Mouse (Mus musculus) kidney, postnatal 36 days (tissue): Measurements from ENCODE around the gene Adarb1.

Experiments used
- DNase-seq, 2 experiments: peaks; one replicate each; pipeline ENCODE4 v3.0.0; 2021 to 2022; ENCODE audit warnings: mixed read lengths in 2 of 2

Gene Adarb1

DNA sequence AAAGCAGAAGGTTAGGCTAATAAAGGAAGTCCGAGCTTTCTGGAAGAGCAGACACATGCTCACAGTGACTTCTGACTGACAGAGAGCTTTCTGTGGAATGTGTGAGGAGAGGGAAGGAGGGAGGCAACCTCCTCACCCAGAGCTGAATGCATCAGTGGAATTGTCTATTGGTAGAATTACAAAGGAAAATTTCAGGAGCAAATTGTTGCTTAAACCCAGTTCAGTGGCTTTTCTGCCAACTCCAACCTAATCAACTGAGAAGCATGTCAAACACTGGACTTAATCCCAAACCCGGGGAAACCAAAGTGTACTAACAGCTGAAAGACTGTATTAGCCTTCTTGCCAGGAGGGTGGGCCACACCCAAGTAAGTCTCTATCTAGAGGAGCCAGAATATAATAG lies 36.9 kb downstream of the Adarb1 start:
- no peak for DNase-seq

DNA sequence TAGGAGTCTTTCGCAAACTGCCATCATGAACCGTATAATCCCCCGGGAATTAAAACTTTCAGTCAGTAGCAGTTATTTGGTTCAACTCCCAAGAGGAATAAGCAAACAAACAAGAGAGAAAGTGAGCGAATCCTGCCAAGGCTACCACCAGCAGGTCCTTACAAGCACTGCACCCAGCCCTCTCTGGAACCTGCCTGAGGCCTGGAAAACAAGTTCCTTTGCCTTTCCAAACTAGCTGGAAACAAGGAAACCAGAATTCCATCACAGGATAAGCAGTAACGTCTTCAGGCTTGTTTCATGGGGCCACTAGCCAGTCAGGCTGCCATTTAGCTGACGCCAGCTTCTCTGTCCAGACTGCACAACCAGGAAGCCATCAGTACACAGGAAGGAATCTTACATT lies 37.4 kb downstream of the Adarb1 start:
- DNase-seq, result peak; percentile 16 to 31

DNA sequence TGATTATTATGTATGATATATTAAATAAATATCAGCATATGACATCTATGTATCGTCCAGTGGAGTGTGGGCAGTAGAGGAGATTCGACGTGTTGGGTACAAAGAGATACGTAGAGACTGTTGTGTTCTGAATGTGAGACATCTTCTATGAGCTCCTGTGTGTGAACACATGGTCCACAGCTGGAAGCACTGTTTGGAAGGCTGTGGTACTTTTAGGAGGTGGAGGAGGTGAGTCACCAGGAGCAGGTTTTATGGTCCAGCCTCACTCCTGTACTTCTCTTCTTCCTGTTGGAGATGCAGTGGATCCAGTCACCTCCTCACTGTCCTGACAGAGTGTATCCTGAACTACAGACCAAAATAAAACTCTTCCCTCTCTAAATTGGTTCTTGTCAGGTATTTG lies 38.9 kb downstream of the Adarb1 start:
- no peak for DNase-seq

DNA sequence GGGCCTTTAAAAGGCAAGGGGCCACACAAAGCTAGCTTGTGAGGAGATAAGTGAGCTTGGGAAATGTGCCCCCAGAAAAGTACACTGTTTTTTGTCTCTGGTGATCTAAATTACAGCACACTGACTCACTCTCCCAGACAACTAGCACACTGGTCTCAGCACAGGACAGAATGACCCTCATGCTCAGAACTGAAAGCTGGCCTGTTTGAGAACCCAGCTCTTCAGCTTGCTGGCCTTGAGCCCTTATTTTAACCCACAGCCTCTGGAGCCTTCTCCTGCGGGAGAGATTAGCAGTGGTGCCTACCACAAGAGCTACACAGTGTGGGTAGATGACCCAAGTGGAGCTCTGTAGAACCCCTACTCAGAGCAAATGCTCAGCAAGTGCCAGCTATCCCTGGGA lies 42.0 kb downstream of the Adarb1 start:
- DNase-seq, result no peak

DNA sequence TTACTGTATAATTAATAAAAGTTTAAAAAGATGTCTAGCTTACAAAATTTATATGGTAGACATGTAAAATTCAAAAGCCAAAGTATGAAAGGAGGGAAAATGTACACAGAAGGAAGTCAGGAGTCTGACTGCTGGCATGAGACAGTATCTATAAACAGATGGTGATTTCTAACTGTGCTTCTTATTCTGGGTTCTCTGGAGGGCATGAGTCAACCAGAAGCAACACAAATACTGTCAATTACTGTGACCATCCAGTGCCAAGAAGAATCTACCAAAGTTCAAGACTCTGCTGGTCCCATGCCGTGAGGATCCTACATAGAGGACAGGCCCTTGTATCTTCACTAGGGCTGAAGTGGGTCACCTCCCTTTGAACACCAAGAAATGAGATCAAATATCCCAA lies 43.1 kb downstream of the Adarb1 start:
- no peak for DNase-seq

DNA sequence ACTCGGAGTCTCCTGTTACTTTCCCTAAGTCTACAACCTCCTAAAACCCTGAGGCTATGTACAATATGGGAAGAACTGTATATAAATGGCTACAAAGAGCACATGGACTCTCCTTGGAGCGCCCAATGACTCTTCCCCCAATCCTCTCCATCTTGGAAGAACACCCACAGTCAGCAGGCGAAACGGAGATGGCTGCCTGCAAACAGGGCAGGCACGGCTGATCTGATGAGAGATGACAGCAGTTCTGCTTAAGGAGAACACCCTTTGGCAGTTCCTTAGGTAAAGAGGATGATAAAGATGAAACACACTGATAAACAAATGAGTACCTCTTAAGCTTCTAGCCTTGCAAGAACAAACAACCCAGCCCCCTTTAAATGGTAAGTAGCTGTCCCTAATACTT lies 43.7 kb downstream of the Adarb1 start:
- DNase-seq, result no peak

DNA sequence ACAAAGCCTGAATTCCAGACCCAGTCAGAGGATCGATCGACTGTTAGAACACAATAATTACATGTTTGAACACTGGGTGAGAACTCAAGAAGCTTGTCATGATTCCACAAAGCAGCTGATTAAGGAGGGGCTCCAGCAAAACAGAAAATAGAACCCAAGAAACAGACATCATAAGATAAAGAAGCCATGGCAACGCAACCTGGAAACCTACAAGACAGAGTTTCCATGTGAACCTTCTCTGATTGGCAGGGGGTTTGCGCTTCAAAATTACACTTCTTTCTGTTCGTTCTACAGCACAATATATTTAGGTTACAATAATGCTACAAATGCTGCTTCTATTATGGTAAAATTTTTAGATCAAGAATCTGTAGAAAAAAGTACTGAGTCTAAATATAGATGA lies 47.9 kb downstream of the Adarb1 start:
- DNase-seq, result no peak

DNA sequence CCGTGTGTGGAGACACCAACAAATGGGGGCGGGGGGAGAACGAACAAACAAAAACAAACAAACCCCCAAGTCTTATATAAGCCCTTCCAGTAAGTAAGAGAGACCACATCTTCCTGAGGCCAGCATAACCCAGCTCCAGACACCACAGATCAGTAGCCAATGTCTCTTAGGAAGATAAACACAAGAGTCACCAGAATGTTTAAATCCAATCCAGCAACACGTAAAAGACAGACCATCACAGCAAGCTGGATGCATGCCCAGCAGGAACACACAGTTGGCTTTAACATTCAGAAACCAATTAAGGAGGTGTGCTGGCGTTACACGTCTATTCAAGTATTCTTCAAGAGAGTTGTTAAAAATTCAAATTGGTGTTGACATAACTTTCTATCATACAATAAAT lies 50.1 kb downstream of the Adarb1 start:
- DNase-seq, result no peak

DNA sequence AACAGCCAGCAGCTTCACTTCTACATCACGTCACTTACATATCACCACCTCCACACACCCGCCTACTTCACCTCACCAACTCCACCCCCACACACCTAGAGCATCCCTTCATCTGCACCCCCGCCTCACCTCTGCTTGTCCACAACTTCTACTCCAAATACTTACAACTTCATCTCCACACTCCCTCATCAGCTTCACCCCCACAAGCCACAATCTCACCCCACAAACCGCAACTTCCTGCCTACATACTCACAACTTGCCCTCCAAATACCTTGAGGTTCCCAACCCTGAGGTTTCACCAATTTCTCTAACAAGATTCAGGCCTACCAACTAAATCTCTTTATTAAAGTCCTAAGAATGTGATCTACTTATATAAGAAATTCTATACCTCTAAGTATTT lies 51.1 kb downstream of the Adarb1 start:
- no peak for DNase-seq

DNA sequence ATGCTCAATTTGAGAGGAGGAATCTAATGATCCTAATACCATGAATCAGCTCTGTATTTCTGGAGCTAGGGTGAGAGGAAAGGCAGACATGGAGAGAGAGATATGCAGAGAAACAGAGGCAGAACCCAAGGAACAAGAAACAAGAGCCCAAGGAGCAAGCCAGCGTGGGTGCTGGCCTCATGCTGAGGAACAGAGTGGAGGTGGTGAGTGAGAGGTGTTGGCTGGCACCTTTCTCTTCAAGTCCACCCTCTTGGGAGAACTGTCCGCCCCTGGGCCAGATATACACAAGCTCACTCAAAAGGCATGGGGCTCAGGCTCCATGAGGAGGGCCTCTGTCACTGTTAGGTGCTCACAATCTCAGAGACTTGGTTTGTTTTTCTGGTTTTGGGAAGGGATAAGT lies 52.9 kb downstream of the Adarb1 start:
- DNase-seq, result no peak

DNA sequence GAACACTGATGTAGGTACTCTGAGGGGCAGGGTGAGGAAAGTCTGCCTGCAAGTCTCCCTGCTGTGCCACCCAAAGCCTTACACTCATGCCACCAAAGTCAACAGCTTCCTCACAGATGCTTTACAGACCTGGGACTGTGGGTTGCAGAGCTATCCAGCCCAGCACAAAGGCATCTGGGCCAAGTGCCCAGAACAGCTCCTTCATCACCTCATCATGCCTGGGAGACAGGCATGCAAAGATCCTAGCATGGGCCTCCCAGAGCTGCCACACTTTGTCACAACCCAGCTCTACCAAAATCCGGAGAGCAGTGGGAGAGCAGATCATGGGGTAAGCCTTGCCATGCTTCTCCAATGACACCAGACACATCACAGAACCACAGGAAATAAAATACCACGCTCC lies 57.6 kb downstream of the Adarb1 start:
- DNase-seq, result no peak

DNA sequence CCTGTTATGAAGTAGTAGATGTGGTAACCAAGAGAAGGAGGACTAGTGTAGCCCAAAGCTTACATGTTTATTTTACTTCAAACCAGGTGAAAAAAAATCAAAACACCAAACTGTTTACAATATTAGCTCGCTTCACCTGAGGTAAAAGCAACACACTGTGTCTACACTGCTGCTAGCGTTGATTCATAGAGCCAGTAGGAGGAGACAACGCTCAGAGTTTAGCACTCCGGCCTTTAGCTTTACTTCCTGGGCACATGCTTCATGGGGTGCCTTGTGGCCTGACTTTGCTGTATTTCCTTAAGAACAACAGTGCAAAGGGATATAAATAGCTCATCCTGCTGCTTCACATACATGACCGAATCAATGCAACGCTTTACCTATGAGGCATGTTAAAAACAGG lies 60.1 kb downstream of the Adarb1 start:
- no peak for DNase-seq

DNA sequence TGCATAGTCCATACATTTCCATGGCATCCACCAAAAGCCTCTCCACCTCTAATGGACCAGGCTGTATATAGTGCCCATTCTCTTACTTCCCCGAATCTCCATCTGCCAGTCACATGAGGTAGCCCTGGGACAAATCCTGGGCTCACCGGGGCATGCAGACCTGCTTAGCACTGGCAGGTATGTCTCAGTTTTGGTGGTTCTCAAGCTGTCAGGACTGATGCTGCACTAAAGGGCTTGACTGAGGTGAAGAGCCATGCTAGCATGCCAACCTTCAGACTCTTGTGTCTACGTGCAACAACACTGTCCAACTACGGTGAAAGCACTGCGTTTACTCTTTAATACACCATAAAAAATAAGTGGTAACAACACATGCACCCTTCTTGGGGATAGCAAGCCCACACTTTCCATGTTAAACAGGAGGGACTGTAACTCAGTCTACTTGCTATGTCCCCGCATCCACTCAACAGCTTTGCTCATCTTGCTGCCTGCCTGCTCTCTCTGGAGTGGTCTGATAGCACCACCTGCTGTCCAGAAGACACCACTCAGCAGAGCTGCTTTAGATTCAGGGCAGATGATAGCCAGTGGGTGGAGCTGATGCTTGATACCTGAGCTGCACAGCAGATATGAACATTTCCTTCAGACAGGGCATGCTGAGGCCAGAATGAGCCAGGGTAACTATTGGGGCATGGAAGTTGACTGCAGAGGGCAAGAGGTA lies 64.9 kb downstream of the Adarb1 start:
- DNase-seq, result peak; percentile 84 to 89

DNA sequence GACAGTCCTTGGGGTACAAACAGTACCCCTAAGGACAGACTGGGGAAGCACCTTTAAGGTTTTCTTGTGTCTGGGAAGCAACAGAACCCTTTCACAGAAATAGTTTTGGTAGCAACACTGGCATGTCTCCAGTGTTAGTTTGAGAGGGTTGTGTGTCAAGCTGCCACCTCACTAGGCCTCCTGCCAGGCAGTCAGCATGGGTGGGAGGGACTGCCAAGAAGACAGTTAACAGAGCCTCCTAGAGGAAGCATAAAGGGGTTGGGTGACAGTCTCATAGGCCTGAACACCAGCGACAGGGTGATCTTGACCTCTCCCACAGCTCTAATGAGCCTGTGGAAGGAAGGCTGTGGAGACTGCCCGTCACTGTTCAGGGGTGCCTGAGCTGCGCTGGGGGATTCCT lies 75.2 kb downstream of the Adarb1 start:
- no peak for DNase-seq

DNA sequence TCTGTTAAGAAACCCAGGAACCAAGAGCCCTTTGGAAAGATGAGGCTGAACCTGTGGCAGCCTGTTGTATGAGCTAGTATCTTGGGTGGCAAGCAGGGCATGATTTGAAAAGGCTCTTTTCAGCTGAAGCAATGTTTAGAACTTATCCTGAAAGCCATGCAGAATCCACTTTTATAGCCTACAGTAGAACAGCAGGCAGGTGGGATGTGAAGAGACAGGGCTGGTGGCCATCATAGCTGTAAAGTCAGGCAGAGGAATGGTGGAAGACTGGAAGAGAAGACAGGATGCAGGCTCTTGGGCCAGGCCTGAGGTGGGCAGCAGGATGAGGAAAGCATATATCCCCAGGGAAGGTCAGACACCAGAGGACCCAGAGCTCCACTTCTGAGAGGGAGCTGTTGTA lies 76.4 kb downstream of the Adarb1 start:
- DNase-seq, result no peak

DNA sequence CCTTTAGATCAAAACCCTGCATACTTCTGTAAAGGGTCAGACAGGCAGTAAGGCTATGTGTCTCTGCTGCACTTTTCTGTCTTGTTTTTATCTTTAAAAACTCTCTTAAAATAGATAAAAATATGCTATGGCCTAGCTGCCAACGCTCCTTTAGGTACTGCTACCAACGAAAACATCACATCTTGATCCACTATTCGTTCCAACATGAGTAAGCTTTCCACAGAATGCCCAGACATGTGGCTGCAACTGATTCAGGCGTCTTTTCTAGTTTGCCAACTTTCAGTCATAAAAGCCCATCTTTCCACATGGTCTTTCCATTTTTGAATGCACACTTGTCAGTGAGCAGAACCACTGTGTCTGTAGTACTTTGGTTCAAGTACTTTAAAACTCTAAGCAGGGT lies 77.0 kb downstream of the Adarb1 start:
- DNase-seq, result no peak

DNA sequence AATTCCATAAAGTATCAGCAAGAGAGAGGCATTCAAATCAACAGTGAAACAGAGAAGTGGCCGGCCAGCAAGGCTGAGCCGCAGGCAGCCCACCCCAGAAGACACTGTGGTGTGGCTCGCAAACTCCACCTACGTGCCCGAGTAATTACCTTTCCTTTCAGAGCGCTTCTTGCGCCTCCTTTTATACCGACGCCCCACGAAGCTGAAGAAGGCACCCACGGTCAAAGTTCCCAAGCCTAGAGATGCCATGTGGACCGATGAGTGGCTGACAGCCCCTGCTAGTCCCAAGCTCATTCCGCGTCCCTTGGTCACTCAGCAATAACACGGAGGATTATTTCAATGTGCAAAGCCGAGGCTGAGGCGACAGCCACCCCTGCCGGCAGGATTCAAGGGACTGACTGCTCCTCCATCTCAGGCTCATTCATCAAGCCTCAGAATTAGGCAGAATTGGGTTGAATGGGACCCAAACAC lies 78.2 kb downstream of the Adarb1 start:
- peak in 1 of 2 experiments; percentile 34 for DNase-seq

DNA sequence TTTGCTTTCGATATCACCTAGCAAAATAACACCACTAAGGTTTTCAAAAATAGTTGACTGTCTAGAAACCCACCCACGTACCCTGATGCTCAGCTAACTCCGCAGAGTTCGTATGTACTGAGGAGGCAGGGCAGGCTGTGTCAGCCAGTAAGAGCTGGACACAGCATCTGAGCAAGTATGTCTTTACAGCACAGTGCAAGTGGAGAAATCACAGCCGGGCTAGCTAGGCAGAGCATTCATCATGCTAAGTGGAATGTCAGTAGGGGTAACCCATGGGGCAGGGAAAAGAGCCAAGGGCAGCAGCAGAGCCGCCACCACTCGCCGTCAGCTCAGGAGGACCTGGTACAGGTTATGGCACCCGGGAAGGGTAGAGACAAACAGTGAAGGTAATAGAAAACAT lies 84.6 kb downstream of the Adarb1 start:
- DNase-seq, result peak in 1 of 2 experiments; percentile 14

DNA sequence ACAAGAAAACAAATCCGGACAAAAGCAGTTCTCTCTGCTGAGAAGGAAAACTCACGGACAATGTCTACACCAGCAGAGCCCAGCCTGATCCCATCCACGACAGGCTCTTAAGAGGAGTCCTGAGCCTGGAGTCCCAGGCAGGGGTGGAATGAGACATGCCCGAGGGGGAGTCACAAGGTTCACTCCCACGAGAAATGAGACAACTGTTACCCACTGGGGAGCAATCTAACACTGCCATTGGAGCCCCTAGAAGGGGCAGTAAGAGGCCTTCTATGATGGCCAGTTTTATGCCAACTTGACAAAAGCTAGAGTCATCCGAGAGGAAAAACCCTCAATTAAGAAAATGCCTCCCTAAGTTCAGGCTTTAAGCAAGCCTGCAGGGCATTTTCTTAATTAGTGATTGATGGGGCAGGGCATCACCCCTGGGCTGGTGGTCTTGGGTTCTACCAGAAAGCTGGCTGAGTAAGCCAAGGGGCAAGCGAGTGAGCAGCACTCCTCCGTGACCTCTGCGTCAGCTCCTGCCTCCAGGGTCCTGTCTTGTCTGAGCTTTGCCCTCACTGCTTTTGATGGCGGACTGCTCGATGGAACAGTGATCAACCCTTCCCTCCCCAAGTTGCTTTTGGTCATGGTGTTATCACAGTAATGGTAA lies 88.5 kb downstream of the Adarb1 start:
- DNase-seq, result no peak

DNA sequence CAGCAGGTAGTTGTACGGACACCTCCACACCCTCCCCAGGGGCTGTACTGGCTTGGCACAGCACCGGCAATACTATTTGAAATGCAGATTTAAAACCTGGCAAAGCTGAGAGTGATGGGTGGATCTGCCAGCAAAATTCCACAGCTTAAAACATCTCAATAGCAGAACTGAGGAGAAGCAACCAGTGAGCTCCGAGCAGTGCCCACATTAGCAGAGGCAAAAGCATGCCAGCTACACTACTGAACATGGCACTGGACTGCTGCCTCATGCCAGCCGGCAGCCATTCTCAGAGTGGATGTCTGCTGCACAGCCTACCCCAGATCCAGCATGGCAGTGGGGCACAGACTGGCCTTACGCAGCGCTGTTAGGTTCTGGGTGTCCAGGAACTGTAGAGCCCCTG lies 93.4 kb downstream of the Adarb1 start:
- DNase-seq, result no peak

DNA sequence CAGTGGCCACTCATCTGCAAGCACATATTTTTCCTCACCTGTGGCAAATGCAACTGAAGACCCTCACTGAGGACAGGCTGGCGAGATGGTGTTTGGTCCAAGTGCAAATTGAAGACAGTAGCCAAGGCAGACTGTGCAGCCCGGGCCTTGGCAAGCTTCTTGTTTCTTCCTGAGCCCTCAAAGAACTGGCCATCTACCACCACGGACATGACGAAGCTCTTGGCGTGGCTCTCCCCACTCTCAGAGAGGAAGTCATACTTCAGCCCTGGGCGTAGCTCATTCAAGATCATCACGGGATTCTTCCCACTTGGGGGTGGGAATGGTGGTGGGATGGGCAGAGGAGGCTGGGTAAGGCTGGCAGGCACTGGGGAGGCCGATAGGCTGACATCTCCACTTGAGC lies 96.5 kb downstream of the Adarb1 start:
- DNase-seq, result peak; percentile 6 to 10

DNA sequence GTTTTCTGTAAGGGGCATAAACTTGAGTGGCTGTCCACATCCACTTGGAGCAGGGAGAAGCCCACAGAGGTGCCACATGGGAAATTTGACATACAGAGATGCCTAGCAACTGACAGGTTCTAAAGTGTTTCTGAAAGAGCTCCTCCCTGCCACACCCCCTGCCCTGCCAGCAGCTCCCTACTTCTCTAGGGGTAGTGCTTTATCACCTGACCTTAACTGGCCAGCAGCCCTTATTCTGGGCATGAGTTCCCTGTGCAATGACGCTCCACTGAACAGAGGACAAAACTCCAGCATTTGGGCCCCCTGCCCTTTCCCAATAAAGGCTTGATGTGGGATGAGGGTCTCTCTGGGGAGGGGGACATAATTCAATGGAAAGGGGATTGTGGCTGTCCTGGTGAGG lies 97.1 kb downstream of the Adarb1 start:
- DNase-seq, result no peak

DNA sequence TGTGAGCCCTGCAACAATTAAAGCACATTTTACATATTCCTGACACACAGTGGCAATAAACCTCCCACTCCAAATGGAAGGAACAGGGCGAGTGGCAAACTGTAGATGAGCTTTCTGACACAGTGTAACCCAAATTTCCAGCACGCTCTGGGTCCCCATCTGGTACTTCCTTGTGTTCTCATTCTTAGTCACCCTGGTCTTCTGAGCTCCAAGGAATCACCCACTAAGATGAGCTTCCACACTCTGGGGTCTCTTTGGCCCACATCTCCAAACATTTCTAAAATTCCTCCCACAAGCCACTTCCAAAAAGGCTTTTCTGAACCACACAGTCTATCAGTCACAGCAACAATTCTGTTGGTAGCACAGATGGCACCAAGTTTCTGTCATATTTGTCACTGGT lies 102.4 kb downstream of the Adarb1 start:
- no peak for DNase-seq

DNA sequence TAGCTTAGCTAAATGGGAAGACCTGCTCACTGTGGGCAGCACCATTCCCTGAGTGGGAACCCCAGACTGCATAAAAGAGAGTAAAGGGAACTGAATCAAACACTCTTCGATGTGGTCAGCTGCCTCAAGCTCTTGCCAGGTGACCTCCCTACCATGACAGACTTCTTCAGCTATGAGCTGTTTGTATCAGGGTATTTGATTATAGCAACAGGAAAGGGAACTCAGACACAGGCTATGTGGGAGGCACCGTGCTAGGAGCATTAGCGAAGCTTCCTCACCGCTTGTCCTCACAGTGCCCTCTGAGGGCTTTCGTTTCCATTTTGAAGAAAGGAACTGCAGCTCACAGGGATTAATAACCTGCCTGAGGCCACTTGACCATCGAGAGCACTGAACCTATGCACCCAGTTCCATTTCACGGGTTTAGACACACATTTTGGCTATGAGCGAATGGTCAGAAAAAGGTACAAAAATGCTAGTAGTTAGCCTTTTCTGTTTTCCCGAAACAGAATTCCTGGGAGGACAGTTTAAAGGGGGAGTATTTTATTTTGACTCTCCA lies 103.3 kb downstream of the Adarb1 start:
- no peak for DNase-seq

DNA sequence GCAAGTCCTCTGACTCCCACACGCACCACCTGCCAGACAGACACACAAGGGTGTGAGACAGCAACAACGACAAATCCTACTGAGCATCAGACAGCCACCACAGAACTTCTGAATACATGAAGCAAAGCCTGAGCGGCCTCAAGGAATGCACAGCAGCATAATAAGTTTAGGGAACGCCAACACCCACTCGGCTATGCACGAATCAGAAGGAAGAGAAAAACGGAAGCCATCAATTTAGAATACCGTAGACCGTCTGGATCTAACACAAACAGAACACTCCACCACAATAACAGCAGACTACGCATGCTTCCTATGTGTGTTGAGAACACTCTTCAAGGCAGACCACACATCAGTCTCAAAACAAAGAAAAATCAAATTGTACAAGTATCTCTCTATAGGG lies 109.1 kb downstream of the Adarb1 start:
- no peak for DNase-seq
